Mouse (Mus musculus) Muller cell, postnatal 12 days (primary cell): Measurements from ENCODE around the gene Usp19.

Source experiments
- DNase-seq: peaks from one replicate; pipeline ENCODE4 v3.0.0-alpha.2; 2015; ENCODE audit errors: inconsistent ontology term

The Usp19 gene

GRCm38 (mm10) chr9:108490559-108491285 is at the start of gene Usp19:
Gene Usp19, plus strand, starts transcription at chr9:108490602.
- DNase-seq: peak; percentile 98

GRCm38 (mm10) chr9:108441236-108441919 is 49.0 kb upstream of the Usp19 start:
- DNase-seq: no peak

- DNase-seq: no peak
Observed at GRCm38 (mm10) chr9:108445125-108445524, 45.3 kb upstream of the Usp19 start.

GRCm38 (mm10) chr9:108449860-108450259 is 40.5 kb upstream of the Usp19 start:
- no peak for DNase-seq

GRCm38 (mm10) chr9:108450292-108451169 is 39.9 kb upstream of the Usp19 start:
- peak; percentile 26 for DNase-seq

- DNase-seq: no peak
Observed at GRCm38 (mm10) chr9:108451170-108451493, 39.3 kb upstream of the Usp19 start.

GRCm38 (mm10) chr9:108451519-108452160 is 38.8 kb upstream of the Usp19 start:
- no peak for DNase-seq

- peak; percentile 85 for DNase-seq
Observed at GRCm38 (mm10) chr9:108452291-108452906, 38.0 kb upstream of the Usp19 start.

GRCm38 (mm10) chr9:108452911-108453310 is 37.5 kb upstream of the Usp19 start:
- no peak for DNase-seq

GRCm38 (mm10) chr9:108453458-108453857 is 36.9 kb upstream of the Usp19 start:
- peak; percentile 24 for DNase-seq

- no peak for DNase-seq
Observed at GRCm38 (mm10) chr9:108454429-108454828, 36.0 kb upstream of the Usp19 start.

GRCm38 (mm10) chr9:108455747-108456571 is 34.4 kb upstream of the Usp19 start:
- DNase-seq: no peak

- no peak for DNase-seq
Observed at GRCm38 (mm10) chr9:108456953-108457352, 33.4 kb upstream of the Usp19 start.

- DNase-seq: no peak
Observed at GRCm38 (mm10) chr9:108459939-108460318, 30.5 kb upstream of the Usp19 start.

GRCm38 (mm10) chr9:108460319-108461178 is 29.9 kb upstream of the Usp19 start, which contains the start of gene Ccdc71:
Gene Ccdc71, plus strand, starts transcription at chr9:108460527.
- peak; percentile 87 for DNase-seq

GRCm38 (mm10) chr9:108461181-108461631 is 29.2 kb upstream of the Usp19 start, which contains the start of gene Klhdc8b:
Gene Klhdc8b, minus strand, starts transcription at chr9:108461581.
- DNase-seq: no peak

GRCm38 (mm10) chr9:108461675-108462074 is 28.7 kb upstream of the Usp19 start:
- no peak for DNase-seq

- DNase-seq: no peak
Observed at GRCm38 (mm10) chr9:108462192-108462591, 28.2 kb upstream of the Usp19 start.

GRCm38 (mm10) chr9:108463713-108464112 is 26.7 kb upstream of the Usp19 start:
- DNase-seq: no peak
